Mouse (Mus musculus) midbrain, embryonic 10.5 days (tissue): Measurements from ENCODE around the gene Prmt1. TPM values are rescaled to one million over a fixed set of nuclear protein-coding genes. Genes with fewer than 3 reads are reported as not detected.

ENCODE experiments used
- DNase-seq: peaks from one replicate; pipeline ENCODE4 v3.0.0-alpha.2; 2017; ENCODE audit warnings: low spot score
- H3K27ac ChIP-seq: fragments of 300-500 bp; sonication (generic); replicated peaks from 2 replicates; pipeline ENCODE4 v1.5.1; 2016; ENCODE audit warnings: mild to moderate bottlenecking
- H3K27me3 ChIP-seq: fragments of 300-500 bp; sonication (generic); 2 replicates; pipeline ENCODE4 v1.6.1; 2016; ENCODE audit warnings: low read depth, mild to moderate bottlenecking; ENCODE audit not compliant: poor library complexity, severe bottlenecking
- H3K36me3 ChIP-seq: fragments of 300-500 bp; sonication (generic); 2 replicates; pipeline ENCODE4 v1.6.1; 2016; ENCODE audit warnings: mild to moderate bottlenecking, moderate library complexity
- H3K4me1 ChIP-seq: fragments of 300-500 bp; sonication (generic); 2 replicates; pipeline ENCODE4 v1.6.1; 2016
- H3K4me3 ChIP-seq: fragments of 300-500 bp; sonication (generic); 2 replicates; pipeline ENCODE4 v1.5.1; 2016; ENCODE audit warnings: mild to moderate bottlenecking, moderate library complexity
- H3K9me3 ChIP-seq: fragments of 300-500 bp; sonication (generic); replicated peaks from 2 replicates; pipeline ENCODE4 v1.6.1; 2016; ENCODE audit warnings: mild to moderate bottlenecking
- WGBS: fragments of 180-500 bp; shearing (Covaris S2); methylation state at CpG from one replicate; pipeline ENCODE4 v1.1.7; 2016; 5-methylcytosine and 5-hydroxymethylcytosine counted together
- polyA plus RNA-seq: library from polyadenylated mRNA; unstranded; fragments of >200 nt; fragmentation: Nextera tagmentation; extraction: Ambion mirVana; gene quantifications from 2 replicates; pipeline ENCODE4 v1.2.1, GENCODE M21; 2016

The Prmt1 gene
- polyA plus RNA-seq, 1 experiment from 2014 or later = 945 TPM

GRCm38 (mm10) chr7:44985595-44986191 lies 675 bp downstream of the Prmt1 start:
- peaks cover 40% of the 10 kb centered on the region for H3K4me1 ChIP-seq
- DNase-seq = peak; percentile 87
- peaks cover 66% of the 10 kb centered on the region for H3K36me3 ChIP-seq
- WGBS = under 1% methylated on average over 44 of the region's 45 CpGs
- H3K4me3 ChIP-seq = peak overlapping the region; percentile 95
- H3K27me3 ChIP-seq = no peaks in the 10 kb centered on the region
- H3K9me3 ChIP-seq = no peaks in the 10 kb centered on the region
- H3K27ac ChIP-seq = peak overlapping the region; percentile 97

DNA sequence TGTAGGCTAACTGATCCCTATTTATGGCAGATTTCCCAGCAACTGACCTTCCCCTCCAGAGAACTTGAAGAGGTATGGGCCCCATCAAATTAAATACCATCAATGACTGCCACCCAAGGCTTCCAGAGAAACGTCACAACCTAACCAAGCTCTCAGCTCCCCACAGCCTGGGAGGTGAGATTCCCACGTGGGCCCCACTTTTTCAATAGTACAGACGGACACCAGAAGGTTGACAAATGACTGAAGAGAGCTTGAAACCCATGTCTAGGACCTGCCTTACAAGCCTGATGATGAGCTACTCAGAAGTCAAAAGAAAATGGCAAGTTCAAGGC lies 1.6 kb downstream of the Prmt1 start:
- H3K4me1 ChIP-seq = peaks cover 40% of the 10 kb centered on the region
- peaks cover 66% of the 10 kb centered on the region for H3K36me3 ChIP-seq
- 47% methylated on average over 3 of the region's 3 CpGs for WGBS

GRCm38 (mm10) chr7:44983944-44984832 lies 2.2 kb downstream of the Prmt1 start:
- H3K9me3 ChIP-seq = no peaks in the 10 kb centered on the region
- peaks cover 39% of the 10 kb centered on the region for H3K4me1 ChIP-seq
- DNase-seq = no peak
- H3K4me3 ChIP-seq = peak overlapping the region; percentile 95
- peaks cover 66% of the 10 kb centered on the region for H3K36me3 ChIP-seq
- WGBS = 77% methylated on average over 7 of the region's 7 CpGs
- no peaks in the 10 kb centered on the region for H3K27me3 ChIP-seq
- peak overlapping the region; percentile 97 for H3K27ac ChIP-seq

More for the DNA sequence above, 1.6 kb downstream of the Prmt1 start:
- peak overlapping the region; percentile 97; the same call in 1 of the 2 replicates for H3K27ac ChIP-seq
- H3K9me3 ChIP-seq = no peaks in the 10 kb centered on the region
- H3K27me3 ChIP-seq = no peaks in the 10 kb centered on the region
- peak overlapping the region; percentile 95 for H3K4me3 ChIP-seq
- DNase-seq = no peak

DNA sequence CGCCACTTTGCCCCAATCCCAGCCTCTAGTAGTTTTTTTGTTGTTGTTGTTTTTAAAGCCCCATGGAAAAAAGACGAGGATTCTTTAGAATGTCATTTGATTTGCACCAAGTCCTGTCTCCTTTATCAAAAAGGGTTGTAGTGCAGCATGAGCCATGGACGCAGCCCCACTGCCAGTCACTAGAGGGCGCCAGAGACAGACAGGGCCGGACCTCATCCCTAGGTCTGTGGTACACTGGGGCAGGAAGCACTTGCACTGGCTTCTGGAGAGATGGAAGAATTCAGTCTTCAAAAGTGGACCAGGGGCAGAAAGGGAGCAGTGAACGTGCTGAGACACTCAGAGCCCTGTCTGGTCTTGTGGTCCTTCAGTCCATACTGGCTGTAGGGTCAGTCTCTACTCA lies 3.3 kb downstream of the Prmt1 start:
- peak; percentile 85 for DNase-seq
- WGBS = 41% methylated on average over 6 of the region's 6 CpGs
- H3K4me3 ChIP-seq = peak overlapping the region; percentile 95
- H3K4me1 ChIP-seq = peaks cover 29% of the 10 kb centered on the region
- no peaks in the 10 kb centered on the region for H3K27me3 ChIP-seq
- H3K9me3 ChIP-seq = no peaks in the 10 kb centered on the region
- H3K36me3 ChIP-seq = peaks cover 68% of the 10 kb centered on the region
- no peak overlapping the region for H3K27ac ChIP-seq

GRCm38 (mm10) chr7:44981539-44981938 lies 4.8 kb downstream of the Prmt1 start:
- no peak overlapping the region for H3K27ac ChIP-seq
- H3K4me3 ChIP-seq = no peak overlapping the region
- DNase-seq = no peak
- H3K4me1 ChIP-seq = peaks cover 23% of the 10 kb centered on the region
- H3K27me3 ChIP-seq = no peaks in the 10 kb centered on the region
- H3K36me3 ChIP-seq = peaks cover 83% of the 10 kb centered on the region
- 96% methylated on average over 8 of the region's 8 CpGs for WGBS
- no peaks in the 10 kb centered on the region for H3K9me3 ChIP-seq

DNA sequence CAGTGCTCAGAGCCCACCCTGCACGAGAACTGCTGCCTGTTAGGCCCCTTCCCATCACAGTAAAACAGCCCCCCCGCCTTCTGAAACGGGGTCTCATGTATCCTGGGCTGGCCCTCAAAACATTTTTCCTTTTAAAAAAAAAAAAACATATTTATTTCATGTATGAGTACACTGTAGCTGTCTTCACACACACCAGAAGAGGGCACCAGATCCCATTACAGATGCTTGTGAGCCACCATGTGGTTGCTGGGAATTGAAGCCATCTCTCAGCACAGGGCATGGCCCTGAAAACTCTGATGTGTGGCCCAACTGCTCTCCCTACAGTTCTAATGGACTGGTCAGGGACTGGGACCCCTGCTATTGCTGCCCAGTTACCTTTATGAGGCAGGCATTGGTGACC lies 8.1 kb downstream of the Prmt1 start:
- H3K27ac ChIP-seq = no peak overlapping the region
- no peaks in the 10 kb centered on the region for H3K27me3 ChIP-seq
- H3K4me3 ChIP-seq = no peak overlapping the region
- H3K9me3 ChIP-seq = no peaks in the 10 kb centered on the region
- DNase-seq = no peak
- peaks cover 80% of the 10 kb centered on the region for H3K36me3 ChIP-seq
- WGBS = 96% methylated on average over 3 of the region's 3 CpGs
- H3K4me1 ChIP-seq = peaks cover 31% of the 10 kb centered on the region

- Histone ChIP-seq H3K4me3 (peak overlapping the region; percentile 55), H3K27ac (peak overlapping the region; percentile 24; the same call in 1 of the 2 replicates)
- 27% methylated on average over 6 of the region's 6 CpGs for WGBS
Observed at GRCm38 (mm10) chr7:44975117-44975419, 11.3 kb downstream of the Prmt1 start.

GRCm38 (mm10) chr7:44974383-44975116 lies 11.8 kb downstream of the Prmt1 start, which contains the start of gene Cpt1c:
Gene Cpt1c (minus strand): TSS chr7:44974851.
- peaks cover 63% of the 10 kb centered on the region for H3K4me1 ChIP-seq
- 1% methylated on average over 22 of the region's 22 CpGs for WGBS
- DNase-seq = peak; percentile 84
- H3K27ac ChIP-seq = peak within 1 kb of the TSS; percentile 82
- peak within 1 kb of the TSS; percentile 55 for H3K4me3 ChIP-seq
- H3K36me3 ChIP-seq = peaks cover 43% of the 10 kb centered on the region
- H3K9me3 ChIP-seq = no peaks in the 10 kb centered on the region
- H3K27me3 ChIP-seq = no peaks in the 10 kb centered on the region

More at GRCm38 (mm10) chr7:44975117-44975419, 11.3 kb downstream of the Prmt1 start:
- peaks cover 58% of the 10 kb centered on the region for H3K4me1 ChIP-seq
- peaks cover 48% of the 10 kb centered on the region for H3K36me3 ChIP-seq
- no peaks in the 10 kb centered on the region for H3K9me3 ChIP-seq
- no peaks in the 10 kb centered on the region for H3K27me3 ChIP-seq
- DNase-seq = no peak

GRCm38 (mm10) chr7:44973415-44974130 lies 12.8 kb downstream of the Prmt1 start:
- Histone ChIP-seq H3K27me3 (no peaks in the 10 kb centered on the region), H3K36me3 (peaks cover 33% of the 10 kb centered on the region), H3K27ac (peak overlapping the region; percentile 82), H3K4me3 (peak overlapping the region; percentile 55), H3K4me1 (peaks cover 65% of the 10 kb centered on the region), H3K9me3 (no peaks in the 10 kb centered on the region)
- no peak for DNase-seq
- WGBS = 38% methylated on average over 14 of the region's 14 CpGs

- H3K4me3 ChIP-seq = peak overlapping the region; percentile 67
- H3K9me3 ChIP-seq = no peaks in the 10 kb centered on the region
- no peak for DNase-seq
- 77% methylated on average over 7 of the region's 7 CpGs for WGBS
- H3K4me1 ChIP-seq = peaks cover 65% of the 10 kb centered on the region
- H3K27me3 ChIP-seq = no peaks in the 10 kb centered on the region
- H3K27ac ChIP-seq = peak overlapping the region; percentile 87
- H3K36me3 ChIP-seq = peaks cover 23% of the 10 kb centered on the region
Observed at GRCm38 (mm10) chr7:44971142-44971541, 15.2 kb downstream of the Prmt1 start.

DNA sequence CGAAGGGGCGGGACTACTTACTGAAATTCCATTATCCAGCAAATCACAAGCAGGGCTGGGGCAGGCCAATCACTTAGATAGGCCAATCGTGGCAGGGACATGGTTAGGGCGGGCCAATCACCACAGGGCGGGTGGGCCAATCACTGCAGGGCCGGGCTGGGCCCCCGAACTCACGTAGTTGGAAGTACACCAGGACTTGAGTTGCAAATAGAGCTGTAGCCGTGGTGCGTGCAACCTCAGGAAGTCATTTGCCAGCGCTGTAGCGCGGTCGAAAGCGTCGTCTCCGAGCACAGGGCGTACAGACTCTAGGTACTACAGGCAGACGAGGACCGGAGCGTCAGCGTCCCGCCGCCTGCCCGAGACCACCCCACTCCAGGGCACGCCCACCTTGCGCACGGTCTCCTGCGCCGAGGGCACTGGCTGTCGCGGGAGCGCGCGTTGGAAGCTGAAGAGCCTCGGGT lies 16.1 kb downstream of the Prmt1 start:
- under 1% methylated on average over 36 of the region's 36 CpGs for WGBS

GRCm38 (mm10) chr7:44966638-44967037 lies 19.7 kb downstream of the Prmt1 start:
- no peak for DNase-seq
- no peaks in the 10 kb centered on the region for H3K9me3 ChIP-seq
- 79% methylated on average over 15 of the region's 15 CpGs for WGBS
- no peaks in the 10 kb centered on the region for H3K27me3 ChIP-seq
- peaks cover 52% of the 10 kb centered on the region for H3K36me3 ChIP-seq
- H3K4me3 ChIP-seq = no peak overlapping the region
- H3K4me1 ChIP-seq = peaks cover 23% of the 10 kb centered on the region
- H3K27ac ChIP-seq = no peak overlapping the region

More for the DNA sequence above, 16.1 kb downstream of the Prmt1 start:
- Histone ChIP-seq H3K27me3 (no peaks in the 10 kb centered on the region), H3K9me3 (no peaks in the 10 kb centered on the region), H3K4me1 (peaks cover 56% of the 10 kb centered on the region), H3K4me3 (peak overlapping the region; percentile 67), H3K36me3 (peaks cover 23% of the 10 kb centered on the region), H3K27ac (peak overlapping the region; percentile 87)
- DNase-seq = peak; percentile 94
